Mouse (Mus musculus): ENCODE results near the gene Aacs. TPM values are rescaled to one million over a fixed set of nuclear protein-coding genes. Genes with fewer than 3 reads are reported as not detected.

The Aacs gene
- polyA plus RNA-seq, 1 experiment from 2014 or later = 104 TPM

DNA sequence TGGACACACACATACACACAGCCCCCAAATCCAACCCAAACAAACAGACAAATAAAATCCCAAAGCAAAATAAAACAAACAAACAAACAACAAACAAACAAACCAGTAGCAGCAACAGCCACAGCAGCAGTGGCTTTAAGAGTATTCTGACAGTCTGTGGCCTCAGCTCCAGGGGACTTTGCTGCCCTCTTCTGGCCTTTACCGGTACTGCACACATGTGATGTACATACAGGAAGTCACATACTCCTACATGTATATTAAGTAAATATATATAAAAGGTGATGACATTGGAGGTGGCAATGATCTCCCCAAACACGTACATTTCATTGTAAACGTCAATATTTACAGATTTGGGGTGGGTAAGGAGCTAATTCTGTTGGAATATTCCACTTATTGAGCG, 50.9 kb downstream of the Aacs start:
- Histone ChIP-seq H3K4me2 (no peak overlapping the region), H3K4me3 (no peak overlapping the region), H3K9me3 (no peaks in the 10 kb centered on the region), H3K27ac (replicated peaks) (no peak overlapping the region), H3K9ac (no peak overlapping the region), H3K27me3 (peaks cover 12% of the 10 kb centered on the region; the same call in 1 of the 2 replicates), H3K4me1 (replicated peaks) (peaks cover 8% of the 10 kb centered on the region), H3K36me3 (no peaks in the 10 kb centered on the region)
- WGBS = 75% methylated on average over 4 of the region's 4 CpGs
- ATAC-seq (ENCODE audit: low FRiP score, low read depth) = no peak

DNA sequence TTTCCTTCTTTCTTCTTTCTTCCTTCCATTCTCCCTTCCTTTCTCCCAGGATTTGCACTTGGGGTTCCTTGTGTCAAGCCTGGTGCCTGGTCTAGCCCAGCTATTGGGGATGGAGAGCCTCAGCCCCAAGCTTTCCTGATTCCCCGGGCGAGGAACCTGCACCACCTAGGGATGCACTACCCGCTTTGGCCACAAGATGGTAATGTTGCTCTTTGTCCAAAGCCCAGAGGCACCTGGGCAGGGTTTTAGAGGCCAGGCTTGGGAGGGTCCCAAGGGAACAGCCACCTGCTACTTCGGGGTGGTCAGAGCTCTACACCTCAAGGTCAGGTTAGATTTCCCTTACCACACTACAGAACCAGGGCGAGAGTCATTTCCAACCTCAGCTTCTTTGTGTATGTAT, 53.5 kb downstream of the Aacs start:
- H3K9ac ChIP-seq = no peak overlapping the region

DNA sequence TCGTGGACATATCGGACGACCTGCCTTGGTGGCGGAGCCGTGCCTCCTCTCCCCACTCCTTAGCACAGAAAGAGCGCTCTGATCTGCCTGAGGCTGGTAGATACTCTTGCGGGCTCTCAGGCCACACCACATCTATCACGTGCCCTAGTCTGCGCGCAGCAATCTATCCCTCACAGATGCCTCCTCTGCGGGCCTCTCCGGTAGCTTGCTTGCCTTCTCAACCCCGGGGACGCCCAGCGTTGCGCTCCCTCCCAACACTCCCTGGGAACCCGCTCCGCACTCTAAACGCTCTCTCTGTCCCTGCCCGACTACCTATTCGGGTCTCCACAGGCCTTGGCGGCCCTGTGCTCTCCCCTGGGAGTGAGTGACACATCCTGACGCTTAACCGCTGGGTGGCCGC, 56.0 kb downstream of the Aacs start, which contains the start of gene Tmem132b:
Tmem132b (plus strand) TSS at position 141 of the 400 bp plus-strand sequence.
- Histone ChIP-seq H3K4me2 (peak within 1 kb of the TSS; percentile 93), H3K36me3 (no peaks in the 10 kb centered on the region), H3K4me1 (replicated peaks) (peaks cover 42% of the 10 kb centered on the region), H3K27ac (replicated peaks) (peak within 1 kb of the TSS; percentile 66), H3K4me3 (peak within 1 kb of the TSS; percentile 66), H3K27me3 (peaks cover 15% of the 10 kb centered on the region), H3K9me3 (no peaks in the 10 kb centered on the region), H3K9ac (peak within 1 kb of the TSS; percentile 75)
- 2% methylated on average over 25 of the region's 25 CpGs for WGBS
- peak; percentile 47 for ATAC-seq (ENCODE audit: low FRiP score, low read depth)

More for the DNA sequence above, 53.5 kb downstream of the Aacs start:
- H3K4me1 ChIP-seq (replicated peaks) = peaks cover 31% of the 10 kb centered on the region
- peaks cover 12% of the 10 kb centered on the region; the same call in 1 of the 2 replicates for H3K27me3 ChIP-seq
- H3K27ac ChIP-seq (replicated peaks) = no peak overlapping the region
- no peaks in the 10 kb centered on the region for H3K36me3 ChIP-seq
- H3K4me3 ChIP-seq = no peak overlapping the region
- no peaks in the 10 kb centered on the region for H3K9me3 ChIP-seq
- WGBS = 7% methylated on average over 5 of the region's 5 CpGs
- no peak overlapping the region for H3K4me2 ChIP-seq
- ATAC-seq (ENCODE audit: low FRiP score, low read depth) = no peak

DNA sequence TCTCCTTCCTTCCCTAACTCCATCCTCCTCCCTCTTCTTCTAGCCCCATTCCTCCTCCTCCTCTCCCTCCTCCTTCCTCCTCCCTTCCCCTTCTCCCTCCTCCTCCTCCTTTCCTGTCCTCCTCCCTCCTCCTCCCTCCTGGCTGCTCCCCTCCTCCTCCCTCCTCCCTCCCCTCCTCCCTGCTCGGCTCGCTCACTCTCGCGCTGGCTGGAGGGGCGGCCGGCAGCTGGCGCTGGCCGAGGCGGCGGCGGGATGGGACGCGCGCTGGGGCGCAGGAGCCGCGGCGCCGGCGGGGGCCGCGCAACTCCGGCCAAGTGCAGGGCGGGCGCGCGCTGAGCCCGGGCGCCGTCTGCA, 56.6 kb downstream of the Aacs start:
- Histone ChIP-seq H3K4me1 (replicated peaks) (peaks cover 42% of the 10 kb centered on the region), H3K9ac (peak overlapping the region; percentile 75), H3K27me3 (peaks cover 15% of the 10 kb centered on the region), H3K27ac (replicated peaks) (peak overlapping the region; percentile 66), H3K9me3 (no peaks in the 10 kb centered on the region), H3K4me2 (peak overlapping the region; percentile 93), H3K4me3 (peak overlapping the region; percentile 66), H3K36me3 (no peaks in the 10 kb centered on the region)
- peak; percentile 67 for ATAC-seq (ENCODE audit: low FRiP score, low read depth)
- WGBS = 0% methylated on average over 30 of the region's 30 CpGs

DNA sequence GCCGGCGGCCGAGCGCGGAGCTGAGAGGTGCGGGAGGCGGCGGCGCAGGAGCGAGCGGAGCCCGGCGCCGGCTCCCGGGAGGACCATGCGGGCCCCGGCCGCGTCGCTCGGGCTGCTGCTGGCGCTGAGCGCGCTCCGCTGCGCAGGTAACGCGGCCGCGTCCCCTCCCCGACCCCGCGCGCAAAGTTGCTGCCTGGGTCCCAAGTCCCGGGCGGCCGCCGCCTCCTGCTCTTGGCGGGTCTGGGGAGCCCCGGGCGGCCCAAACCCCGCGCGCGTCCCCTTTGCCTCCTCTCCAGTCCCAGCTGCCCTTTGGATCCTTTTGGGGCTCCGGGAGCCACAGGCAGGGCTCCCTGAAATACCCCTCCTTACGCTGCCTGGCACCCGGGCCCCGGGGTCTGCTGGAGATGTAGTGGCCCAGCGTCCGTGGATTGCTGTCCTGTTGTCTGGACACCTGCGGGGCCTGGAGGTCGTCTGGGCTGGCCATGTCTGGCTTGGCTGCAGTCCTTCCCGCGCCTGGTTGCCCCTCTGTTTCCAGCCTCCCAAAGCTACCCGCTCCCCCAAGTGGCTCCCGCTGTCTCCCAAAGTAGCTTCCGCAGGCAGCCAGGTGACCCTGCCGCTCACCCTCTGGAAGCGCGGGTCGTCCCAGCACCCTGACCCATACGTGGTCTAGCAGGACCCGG, 57.1 kb downstream of the Aacs start:
- ATAC-seq (ENCODE audit: low FRiP score, low read depth) = no peak
- peaks cover 15% of the 10 kb centered on the region for H3K27me3 ChIP-seq
- H3K4me3 ChIP-seq = peak overlapping the region; percentile 66
- H3K9ac ChIP-seq = peak overlapping the region; percentile 75
- H3K4me2 ChIP-seq = peak overlapping the region; percentile 93
- H3K36me3 ChIP-seq = no peaks in the 10 kb centered on the region
- H3K27ac ChIP-seq (replicated peaks) = peak overlapping the region; percentile 66
- peaks cover 42% of the 10 kb centered on the region for H3K4me1 ChIP-seq (replicated peaks)
- under 1% methylated on average over 56 of the region's 64 CpGs for WGBS
- H3K9me3 ChIP-seq = no peaks in the 10 kb centered on the region

DNA sequence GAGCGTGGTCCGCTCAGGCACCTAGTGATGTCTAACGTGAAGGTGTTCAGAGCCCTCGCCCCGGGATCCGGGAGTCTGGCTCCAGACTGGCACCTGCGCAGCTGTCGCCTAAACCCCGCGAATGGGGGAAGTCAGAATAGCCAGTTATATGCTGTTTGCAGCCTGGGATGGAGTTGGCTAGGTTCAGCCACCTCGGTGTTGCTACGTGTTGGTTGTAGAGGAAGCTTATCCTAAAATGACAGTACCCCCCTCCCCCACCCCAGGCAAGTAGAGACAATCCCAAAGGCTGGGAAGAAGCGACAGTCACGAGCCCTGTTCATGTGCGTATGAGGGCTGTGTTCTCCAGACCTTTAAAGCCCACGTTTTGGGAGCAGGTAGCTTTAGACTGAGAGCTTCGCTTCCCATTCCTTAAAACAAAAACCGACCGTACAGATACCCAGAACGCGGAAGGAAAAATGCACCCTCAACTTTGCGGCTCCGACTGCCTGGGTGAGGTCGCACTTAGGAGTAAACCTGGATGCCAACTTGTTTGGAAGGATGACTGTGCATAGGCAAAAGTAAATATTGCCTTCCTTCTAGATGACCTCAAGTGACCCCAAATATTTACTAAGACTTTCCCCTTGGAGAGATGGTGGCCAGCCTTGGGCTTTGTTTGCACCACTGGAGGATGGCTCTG, 57.7 kb downstream of the Aacs start:
- H3K9me3 ChIP-seq = no peaks in the 10 kb centered on the region
- H3K4me1 ChIP-seq (replicated peaks) = peaks cover 42% of the 10 kb centered on the region
- peak overlapping the region; percentile 93 for H3K4me2 ChIP-seq
- H3K36me3 ChIP-seq = no peaks in the 10 kb centered on the region
- peak overlapping the region; percentile 66 for H3K27ac ChIP-seq (replicated peaks)
- peak overlapping the region; percentile 66 for H3K4me3 ChIP-seq
- no peak for ATAC-seq (ENCODE audit: low FRiP score, low read depth)
- H3K9ac ChIP-seq = peak overlapping the region; percentile 75
- H3K27me3 ChIP-seq = peaks cover 13% of the 10 kb centered on the region
- WGBS = 2% methylated on average over 24 of the region's 24 CpGs

DNA sequence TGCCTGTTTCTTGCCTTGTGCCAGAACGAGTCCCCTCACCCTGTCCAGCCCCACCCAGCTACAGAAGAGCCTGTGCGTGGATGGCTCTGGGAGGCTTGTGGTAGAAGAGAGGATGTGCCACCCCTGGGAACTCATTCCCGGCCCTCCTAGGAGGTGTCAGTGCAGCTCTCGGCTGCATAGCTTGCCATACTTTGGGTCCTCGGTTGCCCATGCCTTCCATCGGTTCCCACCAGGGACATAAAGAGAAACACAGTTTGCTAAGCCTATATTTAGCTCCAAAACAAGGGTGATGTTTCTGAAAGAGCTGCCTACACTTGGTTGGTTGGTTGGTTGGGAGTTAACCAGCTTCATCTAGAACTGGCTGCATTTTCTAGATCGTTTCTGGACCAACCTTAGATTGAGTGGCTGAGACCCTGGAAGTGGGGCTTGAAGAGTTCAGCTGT, 58.6 kb downstream of the Aacs start:
- Histone ChIP-seq H3K4me1 (replicated peaks) (peaks cover 39% of the 10 kb centered on the region), H3K36me3 (no peaks in the 10 kb centered on the region), H3K9me3 (no peaks in the 10 kb centered on the region), H3K9ac (peak overlapping the region; percentile 75; the same call in 1 of the 2 replicates), H3K4me3 (peak overlapping the region; percentile 66), H3K27me3 (peaks cover 9% of the 10 kb centered on the region), H3K4me2 (peak overlapping the region; percentile 93), H3K27ac (replicated peaks) (peak overlapping the region; percentile 66)
- WGBS = 4% methylated on average over 7 of the region's 7 CpGs
- ATAC-seq (ENCODE audit: low FRiP score, low read depth) = no peak

DNA sequence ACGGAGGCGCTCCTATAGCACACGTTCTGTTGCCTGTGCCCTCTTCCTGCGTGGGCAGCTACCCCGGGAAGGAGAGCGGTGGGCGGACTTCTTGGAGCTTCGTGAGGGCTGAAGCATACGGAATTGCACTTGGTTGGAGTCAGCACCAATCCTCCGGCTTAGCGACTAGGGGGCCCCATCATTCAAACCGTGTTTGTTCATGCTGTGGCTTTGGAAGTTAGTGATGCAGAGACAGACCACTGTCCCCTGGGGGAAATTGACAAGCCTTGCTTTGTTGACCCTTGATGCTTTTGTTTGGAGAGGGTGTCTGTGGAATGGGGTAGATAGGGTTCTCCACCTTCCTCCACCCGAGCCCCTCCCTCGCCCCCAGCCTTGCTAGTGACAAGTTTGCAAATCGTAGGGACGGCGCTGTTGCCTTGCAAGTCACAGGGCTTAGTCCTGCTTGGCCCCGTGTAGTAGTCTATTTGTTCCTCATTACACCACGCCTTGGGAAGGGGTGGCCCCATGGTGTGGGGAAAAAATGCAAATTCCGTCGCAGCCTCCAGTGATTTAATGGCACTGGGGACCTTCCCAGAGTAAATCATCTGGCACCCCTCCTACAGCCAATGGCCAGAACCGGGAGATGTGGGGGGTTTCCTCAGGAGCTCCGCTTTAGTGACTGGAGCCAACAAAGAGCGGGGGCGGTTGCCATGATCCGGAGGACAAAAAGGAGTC, 59.2 kb downstream of the Aacs start:
- H3K4me1 ChIP-seq (replicated peaks) = peaks cover 37% of the 10 kb centered on the region
- peak overlapping the region; percentile 66 for H3K27ac ChIP-seq (replicated peaks)
- H3K9me3 ChIP-seq = no peaks in the 10 kb centered on the region
- H3K4me2 ChIP-seq = peak overlapping the region; percentile 93
- peak; percentile 39; the same call in 1 of the 2 replicates for ATAC-seq (ENCODE audit: low FRiP score, low read depth)
- peak overlapping the region; percentile 66 for H3K4me3 ChIP-seq
- 1% methylated on average over 26 of the region's 26 CpGs for WGBS
- H3K27me3 ChIP-seq = peaks cover 8% of the 10 kb centered on the region
- H3K36me3 ChIP-seq = no peaks in the 10 kb centered on the region
- peak overlapping the region; percentile 75 for H3K9ac ChIP-seq

DNA sequence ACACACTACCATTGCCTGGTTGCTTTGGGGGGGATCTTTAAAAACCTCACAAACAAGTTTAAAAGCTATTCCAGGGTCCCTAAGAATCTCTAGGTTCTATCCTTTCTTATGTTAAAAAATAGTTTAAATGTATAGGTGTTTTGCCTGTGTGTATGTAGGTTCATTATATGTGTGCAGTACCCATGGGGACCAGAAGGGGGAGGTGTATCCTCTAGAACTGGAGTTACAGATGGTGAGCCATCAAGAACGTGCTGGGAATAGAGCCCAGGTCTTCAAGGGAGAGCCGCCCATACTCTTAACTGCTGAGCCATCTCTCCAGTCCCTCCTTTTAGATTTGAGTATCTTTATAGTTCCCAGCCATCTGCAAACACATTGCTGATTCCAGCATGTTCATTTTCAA, 69.5 kb downstream of the Aacs start:
- Histone ChIP-seq H3K9me3 (no peaks in the 10 kb centered on the region), H3K36me3 (no peaks in the 10 kb centered on the region), H3K27me3 (no peaks in the 10 kb centered on the region), H3K4me3 (no peak overlapping the region), H3K9ac (no peak overlapping the region), H3K27ac (replicated peaks) (no peak overlapping the region), H3K4me1 (replicated peaks) (peaks cover 20% of the 10 kb centered on the region), H3K4me2 (no peak overlapping the region)
- no peak for ATAC-seq (ENCODE audit: low FRiP score, low read depth)
- WGBS = 94% methylated on average over 2 of the region's 2 CpGs

DNA sequence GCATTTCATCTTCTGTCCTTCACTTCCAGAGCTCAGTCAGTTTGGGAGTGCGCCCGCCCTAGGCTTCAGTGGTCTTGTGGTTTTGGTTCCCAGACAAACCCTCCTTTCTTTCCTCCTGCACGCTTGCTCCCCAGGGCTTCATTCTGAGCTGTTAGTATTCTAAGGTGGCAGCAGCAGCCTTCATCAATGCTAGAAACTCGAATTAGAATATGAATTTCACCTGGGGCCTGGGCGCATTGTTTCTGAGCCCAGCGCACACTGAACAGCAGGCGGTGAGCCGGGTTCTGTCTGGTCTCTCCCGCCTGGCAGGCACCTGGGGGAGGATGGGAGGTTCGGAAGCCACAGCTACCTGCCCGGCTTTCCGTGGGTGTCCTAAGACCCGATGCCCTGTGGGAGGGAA, 70.7 kb downstream of the Aacs start:
- no peaks in the 10 kb centered on the region for H3K36me3 ChIP-seq
- H3K9ac ChIP-seq = no peak overlapping the region
- H3K27me3 ChIP-seq = no peaks in the 10 kb centered on the region
- H3K27ac ChIP-seq (replicated peaks) = peak overlapping the region; percentile 40; the same call in 1 of the 2 replicates
- H3K4me2 ChIP-seq = no peak overlapping the region
- ATAC-seq (ENCODE audit: low FRiP score, low read depth) = no peak
- H3K9me3 ChIP-seq = no peaks in the 10 kb centered on the region
- 14% methylated on average over 13 of the region's 13 CpGs for WGBS
- no peak overlapping the region for H3K4me3 ChIP-seq
- H3K4me1 ChIP-seq (replicated peaks) = peaks cover 20% of the 10 kb centered on the region

DNA sequence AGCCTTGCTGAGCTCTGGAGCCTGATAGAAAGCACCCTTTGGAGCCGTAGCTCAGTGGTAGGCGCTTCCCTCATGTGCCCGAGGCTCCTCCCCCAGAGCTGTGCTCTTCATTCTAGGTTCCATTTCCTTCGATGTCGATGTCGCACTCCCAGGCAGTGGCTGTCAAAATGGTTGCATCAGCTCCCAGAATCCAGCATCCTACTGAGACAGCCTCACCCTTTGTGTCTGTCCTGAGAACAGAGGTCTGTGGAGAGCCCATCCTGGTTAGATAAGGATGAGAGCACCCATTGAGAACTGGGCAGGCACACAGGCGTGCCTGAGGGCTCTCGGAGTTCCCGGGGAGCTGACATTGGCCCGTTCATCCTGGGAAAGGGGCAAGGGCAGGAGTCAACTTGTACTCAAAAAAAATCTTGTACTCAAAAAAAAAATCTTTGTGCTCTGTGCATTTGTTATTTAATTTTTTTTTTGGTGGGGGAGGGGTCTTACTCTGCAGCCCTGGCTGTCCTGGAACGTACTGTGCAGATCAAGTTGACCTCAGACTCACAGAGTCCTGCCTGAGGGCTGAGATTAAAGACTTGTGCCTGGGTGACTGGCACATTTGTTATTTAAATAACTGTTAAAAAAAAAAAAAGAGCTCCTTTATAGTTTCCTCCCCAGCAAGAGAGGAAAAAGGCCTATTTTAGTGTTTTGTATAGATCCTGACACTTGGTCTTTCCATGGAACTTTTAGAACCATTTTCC, 74.3 kb downstream of the Aacs start:
- no peak overlapping the region for H3K9ac ChIP-seq

More for the DNA sequence above, 74.3 kb downstream of the Aacs start:
- no peaks in the 10 kb centered on the region for H3K36me3 ChIP-seq
- WGBS = 21% methylated on average over 11 of the region's 11 CpGs
- H3K4me3 ChIP-seq = no peak overlapping the region
- peaks cover 20% of the 10 kb centered on the region for H3K4me1 ChIP-seq (replicated peaks)
- H3K27ac ChIP-seq (replicated peaks) = no peak overlapping the region
- 0 out of 2 replicates have a peak, but pooled peaks have one; percentile 15 for ATAC-seq (ENCODE audit: low FRiP score, low read depth)
- H3K4me2 ChIP-seq = no peak overlapping the region
- no peaks in the 10 kb centered on the region for H3K27me3 ChIP-seq
- H3K9me3 ChIP-seq = no peaks in the 10 kb centered on the region

Measured in hindbrain, embryonic 15.5 days (tissue).